Mouse (Mus musculus) cerebellum, adult 18-20 months (tissue): Measurements from ENCODE around the gene Grb2.

ENCODE experiments used
- DNase-seq, 2 experiments: peaks; one replicate each; pipeline ENCODE4 v3.0.0; 2021

The Grb2 gene

GRCm38 (mm10) chr11:115643265-115643664 is 65.1 kb downstream of the Grb2 start:
- no peak for DNase-seq

GRCm38 (mm10) chr11:115642705-115643104 is 65.7 kb downstream of the Grb2 start:
- DNase-seq = no peak

GRCm38 (mm10) chr11:115641664-115642036 is 66.7 kb downstream of the Grb2 start:
- DNase-seq = no peak

GRCm38 (mm10) chr11:115640978-115641663 is 67.3 kb downstream of the Grb2 start:
- DNase-seq = no peak

GRCm38 (mm10) chr11:115640311-115640828 is 68.0 kb downstream of the Grb2 start:
- no peak for DNase-seq

GRCm38 (mm10) chr11:115639540-115639939 is 68.9 kb downstream of the Grb2 start:
- no peak for DNase-seq

- no peak for DNase-seq
These were observed 69.6 kb downstream of the Grb2 start for GRCm38 (mm10) chr11:115638498-115639409.

GRCm38 (mm10) chr11:115636960-115637359 is 71.4 kb downstream of the Grb2 start:
- no peak for DNase-seq

GRCm38 (mm10) chr11:115635484-115635883 is 72.9 kb downstream of the Grb2 start:
- no peak for DNase-seq

GRCm38 (mm10) chr11:115635041-115635440 is 73.4 kb downstream of the Grb2 start:
- no peak for DNase-seq

- DNase-seq = no peak
These were observed 74.3 kb downstream of the Grb2 start for GRCm38 (mm10) chr11:115634109-115634508.

- no peak for DNase-seq
These were observed 75.5 kb downstream of the Grb2 start for GRCm38 (mm10) chr11:115632862-115633261.

GRCm38 (mm10) chr11:115632247-115632646 is 76.2 kb downstream of the Grb2 start:
- DNase-seq = no peak

- peak; percentile 49 to 55 for DNase-seq
These were observed 76.9 kb downstream of the Grb2 start for GRCm38 (mm10) chr11:115631505-115631890.

GRCm38 (mm10) chr11:115630532-115631504 is 77.6 kb downstream of the Grb2 start:
- no peak for DNase-seq

GRCm38 (mm10) chr11:115629734-115630531 is 78.5 kb downstream of the Grb2 start:
- DNase-seq = no peak

GRCm38 (mm10) chr11:115628465-115629101 is 79.8 kb downstream of the Grb2 start:
- no peak for DNase-seq

GRCm38 (mm10) chr11:115627705-115628464 is 80.5 kb downstream of the Grb2 start, which contains the start of gene Slc25a19:
Gene Slc25a19, minus strand, starts transcription at chr11:115628295.
- DNase-seq = peak; percentile 98 to 100

GRCm38 (mm10) chr11:115626824-115627616 is 81.4 kb downstream of the Grb2 start:
- no peak for DNase-seq
